Mouse (Mus musculus) bone marrow, adult 2 months (tissue): ENCODE data around the gene Olfr1402. TPM values are rescaled to one million over a fixed set of nuclear protein-coding genes. Genes with fewer than 3 reads are reported as not detected.
A peak's percentile ranks its signal among the peaks of the same experiment; 100 is the strongest.

Source experiments
- H3K27ac ChIP-seq: fragments of 200-500 bp; 2 replicates; pipeline ENCODE4 v1.5.1; 2012; ENCODE audit warnings: low read depth, mild to moderate bottlenecking, control low read depth, inconsistent platforms, low read length; ENCODE audit not compliant: control insufficient read depth, poor library complexity, insufficient read depth
- H3K4me1 ChIP-seq: fragments of 200-500 bp; 2 replicates; pipeline ENCODE4 v1.6.1; 2011; ENCODE audit warnings: low read length; ENCODE audit not compliant: control insufficient read depth, insufficient read depth
- H3K4me3 ChIP-seq: fragments of 200-500 bp; replicated peaks from 2 replicates; pipeline ENCODE3; 2011; ENCODE audit warnings: mild to moderate bottlenecking, low read depth, low read length, control low read depth; ENCODE audit not compliant: control insufficient read depth
- CTCF ChIP-seq: fragments of 200-500 bp; IDR thresholded peaks from 2 replicates; pipeline ENCODE4 v1.5.1; 2011; ENCODE audit warnings: low read length, control low read depth; ENCODE audit not compliant: control insufficient read depth, insufficient read depth
- POLR2A ChIP-seq: fragments of 200-500 bp; IDR thresholded peaks from 2 replicates; pipeline ENCODE4 v1.6.1; 2011; ENCODE audit warnings: low read depth, mild to moderate bottlenecking, control low read depth, low read length, borderline replicate concordance; ENCODE audit not compliant: control insufficient read depth
- WGBS: fragments of 180-500 bp; shearing (Covaris S2); methylation state at CpG from one replicate; pipeline ENCODE4 v1.1.7; 2018; 5-methylcytosine and 5-hydroxymethylcytosine counted together
- polyA plus RNA-seq: library from polyadenylated mRNA; stranded (reverse); fragments of >200 nt; gene quantifications from 2 replicates; pipeline ENCODE4 v1.2.4, GENCODE M21; 2011; ENCODE audit warnings: low replicate concordance; ENCODE audit not compliant: missing spikeins, insufficient read depth, insufficient read length

The Olfr1402 gene
- 0.23 and 0.37 TPM in 2 replicates for polyA plus RNA-seq

DNA sequence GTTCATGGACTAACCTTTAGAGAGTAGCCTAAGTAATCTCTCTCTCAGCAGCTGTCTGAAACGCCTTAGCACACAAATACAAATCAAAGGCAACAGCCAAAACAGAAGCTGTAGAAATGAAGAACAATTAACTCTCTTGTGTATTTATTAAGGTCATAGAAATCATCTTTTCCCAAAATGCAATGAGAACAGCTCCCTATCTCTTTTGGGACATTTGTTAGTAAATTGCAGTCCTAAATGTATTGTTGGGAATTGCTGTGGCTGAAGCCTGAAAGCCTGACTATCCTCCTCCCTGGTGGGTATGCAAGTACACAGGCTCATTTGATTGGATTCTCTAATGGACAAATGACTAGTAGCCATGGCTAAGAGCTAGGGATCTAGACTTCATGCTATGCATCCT is at the start of gene Olfr1402:
Gene Olfr1402, minus strand, starts transcription at position 101 of the 400 bp plus-strand sequence.
- H3K4me3 ChIP-seq: no peak within 1 kb of the TSS
- 86% methylated on average over 1 of the region's 1 CpGs for WGBS
- TF ChIP-seq CTCF (no peak), POLR2A (no peak)
- H3K4me1 ChIP-seq: no peaks in the 10 kb centered on the region
- no peak within 1 kb of the TSS for H3K27ac ChIP-seq

DNA sequence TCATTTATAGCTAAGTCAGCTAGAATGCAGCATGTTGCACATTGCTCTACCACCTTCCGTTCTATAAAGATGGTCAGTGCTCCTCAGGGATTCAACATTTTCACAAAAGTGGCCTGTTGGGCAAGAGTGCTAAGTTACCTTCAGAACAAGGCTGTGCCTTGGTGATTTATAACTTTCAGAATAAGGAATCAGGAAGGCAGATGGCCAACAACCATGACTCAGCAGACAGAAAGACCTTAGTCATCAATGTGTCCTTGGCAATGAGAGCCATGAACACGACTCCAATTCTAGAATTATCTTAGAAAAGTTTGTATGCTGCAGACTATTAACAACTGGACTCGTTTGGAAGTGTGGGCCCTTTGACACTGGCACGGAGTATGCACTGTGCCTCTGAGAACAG is 33.5 kb upstream of the Olfr1402 start:
- Histone ChIP-seq H3K4me1 (no peaks in the 10 kb centered on the region), H3K27ac (no peak overlapping the region), H3K4me3 (no peak overlapping the region)
- TF ChIP-seq POLR2A: no peak
- TF ChIP-seq CTCF: no peak
- 53% methylated on average over 4 of the region's 4 CpGs for WGBS

- H3K4me1 ChIP-seq: no peaks in the 10 kb centered on the region
- TF ChIP-seq POLR2A: no peak
- TF ChIP-seq CTCF: no peak
- no peak overlapping the region for H3K4me3 ChIP-seq
- H3K27ac ChIP-seq: no peak overlapping the region
- 77% methylated on average over 2 of the region's 2 CpGs for WGBS
These were observed 16.8 kb upstream of the Olfr1402 start for GRCm38 (mm10) chr3:97438619-97439018.

- 8% methylated on average over 1 of the region's 1 CpGs for WGBS
- H3K4me3 ChIP-seq: no peak overlapping the region
- no peak overlapping the region for H3K27ac ChIP-seq
- no peaks in the 10 kb centered on the region for H3K4me1 ChIP-seq
- TF ChIP-seq CTCF (peak; percentile 59), POLR2A (no peak)
These were observed 27.5 kb downstream of the Olfr1402 start for GRCm38 (mm10) chr3:97394289-97394688.

DNA sequence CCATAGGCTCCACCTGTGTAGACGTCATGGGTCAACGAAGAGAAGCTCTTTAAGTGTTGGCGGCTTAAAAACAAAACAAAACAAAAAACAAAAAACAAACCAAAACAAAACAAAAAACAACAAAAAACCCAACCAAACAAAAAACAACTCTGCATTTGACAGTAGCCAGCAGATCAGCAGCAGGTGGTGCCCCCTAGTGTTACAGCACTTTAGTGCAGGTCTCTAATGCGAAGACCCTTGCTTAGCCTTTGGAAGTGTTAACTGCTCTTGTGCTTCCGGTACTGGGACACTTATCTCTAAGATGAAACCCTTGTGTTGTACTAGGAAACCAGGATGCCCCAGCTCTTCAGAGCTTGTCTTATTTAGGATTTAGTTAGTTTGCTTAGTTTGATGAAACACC is 28.7 kb downstream of the Olfr1402 start:
- 73% methylated on average over 5 of the region's 5 CpGs for WGBS
- TF ChIP-seq CTCF: peak; percentile 34; the same call in 1 of the 2 replicates
- TF ChIP-seq POLR2A: no peak
- no peak overlapping the region for H3K4me3 ChIP-seq
- no peaks in the 10 kb centered on the region for H3K4me1 ChIP-seq
- no peak overlapping the region for H3K27ac ChIP-seq

- no peaks in the 10 kb centered on the region for H3K4me1 ChIP-seq
- no peak for TF ChIP-seq POLR2A
- no peak for TF ChIP-seq CTCF
- H3K27ac ChIP-seq: no peak overlapping the region
- no peak overlapping the region for H3K4me3 ChIP-seq
These were observed 51.4 kb downstream of the Olfr1402 start for GRCm38 (mm10) chr3:97370382-97370781.

GRCm38 (mm10) chr3:97363418-97364098 is 58.3 kb downstream of the Olfr1402 start:
- no peak overlapping the region for H3K4me3 ChIP-seq
- no peak for TF ChIP-seq CTCF
- no peak for TF ChIP-seq POLR2A
- 81% methylated on average over 3 of the region's 3 CpGs for WGBS

DNA sequence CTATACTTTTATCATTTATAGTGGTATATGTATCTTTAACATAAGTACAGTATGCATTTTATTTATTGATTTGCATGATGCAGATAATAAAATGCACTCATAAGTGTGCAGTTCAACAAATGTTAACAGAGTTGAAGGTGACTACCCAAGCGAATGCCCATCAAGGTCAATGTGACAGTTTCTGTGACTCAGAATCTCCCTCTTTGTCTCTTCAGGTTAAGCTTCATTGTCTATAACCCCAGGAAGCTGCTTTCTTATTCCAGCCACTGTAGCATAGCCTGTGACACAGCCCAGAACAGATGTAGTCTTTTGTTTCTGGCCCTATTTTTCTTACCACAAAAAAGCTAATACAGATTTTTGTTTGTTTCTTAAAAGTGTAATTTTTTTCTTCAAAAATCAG is 63.4 kb downstream of the Olfr1402 start:
- no peak for TF ChIP-seq CTCF
- TF ChIP-seq POLR2A: no peak
- Histone ChIP-seq H3K4me1 (no peaks in the 10 kb centered on the region), H3K27ac (no peak overlapping the region), H3K4me3 (no peak overlapping the region)
- WGBS: 75% methylated on average over 1 of the region's 1 CpGs

More at GRCm38 (mm10) chr3:97363418-97364098, 58.3 kb downstream of the Olfr1402 start:
- no peaks in the 10 kb centered on the region for H3K4me1 ChIP-seq
- H3K27ac ChIP-seq: no peak overlapping the region

Other genes with a start within 250 kb of the Olfr1402 start
- gene Bcl9, start 124.1 kb downstream of the Olfr1402 start, polyA plus RNA-seq: 10.2 and 11.5 TPM in 2 replicates
- gene Chd1l, start 188.2 kb upstream of the Olfr1402 start, polyA plus RNA-seq: 11.0 and 16.6 TPM in 2 replicates
- gene Fmo5, start 206.8 kb upstream of the Olfr1402 start, polyA plus RNA-seq: 7.3 and 20.1 TPM in 2 replicates
- 3.1 and 8.4 TPM in 2 replicates for gene Prkab2, start 236.2 kb upstream of the Olfr1402 start, polyA plus RNA-seq